Mouse (Mus musculus) G1E-ER4 (cell line): ENCODE data around the gene Vsx2. TPM values are rescaled to one million over a fixed set of nuclear protein-coding genes. Genes with fewer than 3 reads are reported as not detected.

ENCODE experiments used
- GATA1 ChIP-seq: IDR thresholded peaks from one replicate; pipeline ENCODE4 v1.8.0; 2012; ENCODE audit warnings: low read length, inconsistent platforms
- polyA plus RNA-seq: library from polyadenylated mRNA; stranded (reverse); fragments of >175 nt; gene quantifications from 2 replicates; pipeline ENCODE4 v1.2.3, GENCODE M21; 2012

Vsx2 gene
- polyA plus RNA-seq, 1 experiment: not detected

GRCm38 (mm10) chr12:84614001-84614400 lies 44.4 kb downstream of the Vsx2 start:
- TF ChIP-seq GATA1: no peak

GRCm38 (mm10) chr12:84614524-84614923 lies 45.0 kb downstream of the Vsx2 start:
- TF ChIP-seq GATA1: no peak

DNA sequence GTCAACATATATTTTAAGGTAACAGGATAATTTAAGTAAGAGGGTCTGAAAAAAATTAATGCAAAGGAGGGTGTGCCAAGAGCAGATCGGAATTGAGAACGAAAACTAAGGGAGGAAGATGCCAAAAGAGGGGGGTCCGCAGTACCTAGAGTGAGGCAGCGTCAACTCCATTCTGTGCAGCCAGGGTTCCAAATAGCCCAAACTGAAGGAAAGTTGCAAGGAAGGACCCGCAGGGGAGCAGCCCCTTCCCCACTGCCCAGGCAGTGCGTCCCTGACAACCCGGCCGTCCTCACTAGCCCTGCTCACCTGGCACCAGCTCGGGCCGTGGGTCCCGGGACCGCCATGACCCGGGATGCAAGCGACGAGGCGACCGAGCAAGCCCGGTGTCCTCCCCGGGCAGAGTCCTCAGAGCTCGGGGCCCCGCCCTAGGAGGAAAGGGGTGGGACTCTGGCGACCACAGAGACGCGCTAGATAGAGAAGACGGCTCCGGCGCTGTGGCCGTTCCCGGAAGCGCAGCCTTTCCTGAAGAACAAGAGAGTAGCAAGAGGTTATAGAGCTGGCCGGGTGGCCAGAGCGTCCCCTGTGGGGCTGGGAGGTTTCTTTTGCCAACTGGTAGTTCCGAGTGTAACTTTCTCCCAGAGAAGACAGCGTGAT lies 47.5 kb downstream of the Vsx2 start, which contains the start of gene Abcd4:
Abcd4 (minus strand) TSS at position 437 of the 654 bp plus-strand sequence.
- no peak for TF ChIP-seq GATA1

DNA sequence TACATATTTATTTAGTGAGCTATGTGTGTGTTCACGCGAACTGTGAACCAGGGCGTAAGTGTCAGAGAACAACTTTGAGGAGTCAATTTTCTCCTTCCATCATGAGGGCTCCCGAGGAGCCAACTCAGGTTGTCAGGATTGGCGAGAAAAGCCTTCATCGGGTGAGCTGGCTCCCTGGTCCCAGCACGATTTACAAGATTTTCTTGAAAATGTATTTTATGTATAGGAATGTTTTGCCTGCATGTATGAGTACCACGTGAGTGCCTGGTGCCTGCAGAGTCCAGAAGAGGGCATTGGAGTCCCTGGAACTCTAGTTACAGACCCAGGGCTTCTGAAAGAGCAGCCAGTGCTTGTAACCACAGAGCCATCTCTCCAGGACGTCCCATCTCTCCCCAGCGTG lies 48.1 kb downstream of the Vsx2 start:
- no peak for TF ChIP-seq GATA1

- no peak for TF ChIP-seq GATA1
These were observed 51.4 kb downstream of the Vsx2 start for GRCm38 (mm10) chr12:84620975-84621374.

GRCm38 (mm10) chr12:84624601-84625000 lies 55.0 kb downstream of the Vsx2 start:
- TF ChIP-seq GATA1: no peak

DNA sequence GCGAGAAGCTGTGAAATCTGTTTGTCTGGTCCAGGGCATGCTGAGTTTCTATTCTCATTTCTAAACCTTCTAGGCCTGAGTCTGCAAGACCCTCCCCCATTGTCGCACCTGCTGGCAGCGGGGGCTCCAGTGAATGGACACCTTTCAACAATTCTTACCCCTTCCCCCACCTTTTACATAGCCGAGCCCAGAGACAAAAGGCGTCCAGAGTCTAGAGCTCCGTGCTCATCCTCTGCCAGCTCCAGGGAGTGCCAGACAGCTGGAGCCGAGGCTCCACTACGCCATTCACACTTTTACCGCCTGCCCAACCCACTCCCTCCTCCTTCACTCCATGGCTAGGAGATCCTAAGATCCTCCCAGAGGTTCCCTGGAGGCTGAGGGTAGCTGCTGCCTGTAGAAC lies 55.6 kb downstream of the Vsx2 start:
- no peak for TF ChIP-seq GATA1

DNA sequence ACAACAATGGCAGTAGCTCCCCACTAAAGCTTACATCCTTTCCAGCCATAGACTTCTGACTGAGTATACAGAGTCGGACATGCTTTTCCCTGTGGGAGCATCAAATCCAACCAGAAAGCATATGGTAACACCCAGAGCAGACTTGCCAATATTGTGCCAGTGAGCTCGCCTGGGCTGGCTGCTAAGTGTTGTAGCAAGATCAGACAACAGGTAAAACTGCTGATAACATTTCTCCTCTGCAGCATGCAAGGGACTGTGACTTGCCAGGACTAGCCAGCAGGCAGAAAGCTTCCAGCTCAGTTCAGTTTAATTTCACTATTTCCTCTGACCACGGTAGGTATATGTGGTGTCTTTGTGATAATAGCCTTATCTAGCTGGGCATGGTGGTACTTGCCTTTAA lies 62.3 kb downstream of the Vsx2 start:
- TF ChIP-seq GATA1: no peak

- no peak for TF ChIP-seq GATA1
These were observed 70.7 kb downstream of the Vsx2 start for GRCm38 (mm10) chr12:84640253-84640652.

- TF ChIP-seq GATA1: no peak
These were observed 71.1 kb downstream of the Vsx2 start, which contains the start of gene Vrtn for GRCm38 (mm10) chr12:84640654-84641053. Vrtn (plus strand) TSS chr12:84641019.

Other genes with a start within 250 kb of the Vsx2 start
- gene Coq6, start 208.1 kb upstream of the Vsx2 start, polyA plus RNA-seq: 13.2 and 43.2 TPM in 2 replicates
- 0.21 and 0.38 TPM in 2 replicates for gene Fam161b, start 207.9 kb upstream of the Vsx2 start, polyA plus RNA-seq
- gene Entpd5, start 160.7 kb upstream of the Vsx2 start, polyA plus RNA-seq: 1.2 and 3.0 TPM in 2 replicates
- gene Bbof1, start 160.7 kb upstream of the Vsx2 start, polyA plus RNA-seq: 1.0 and 1.6 TPM in 2 replicates
- 51.6 and 66.6 TPM in 2 replicates for gene Rnf113a2, start 152.6 kb upstream of the Vsx2 start, polyA plus RNA-seq
- gene Aldh6a1, start 118.8 kb upstream of the Vsx2 start, polyA plus RNA-seq: 3.9 and 5.5 TPM in 2 replicates
- 0.38 and 0.50 TPM in 2 replicates for gene Lin52, start 118.3 kb upstream of the Vsx2 start, polyA plus RNA-seq
- 2.8 and 5.9 TPM in 2 replicates for gene Abcd4, start 47.7 kb downstream of the Vsx2 start, polyA plus RNA-seq
- gene Vrtn, start 71.3 kb downstream of the Vsx2 start, polyA plus RNA-seq: not detected in 2 replicates
- not detected in 2 replicates for gene Syndig1l, start 129.1 kb downstream of the Vsx2 start, polyA plus RNA-seq
- gene Npc2, start 203.4 kb downstream of the Vsx2 start, polyA plus RNA-seq: 40.5 and 100 TPM in 2 replicates
- gene Isca2, start 203.5 kb downstream of the Vsx2 start, polyA plus RNA-seq: 28.7 and 42.9 TPM in 2 replicates